Mouse (Mus musculus) cerebellum, adult 2 months (tissue): ENCODE results near the gene Gpn2.

Experiments
- CTCF ChIP-seq: fragments of 200-500 bp; IDR thresholded peaks from 2 replicates; pipeline ENCODE4 v1.5.1; 2011; ENCODE audit warnings: low read depth, mild to moderate bottlenecking, control low read depth, low read length, moderate library complexity, borderline replicate concordance; ENCODE audit not compliant: insufficient read depth
- POLR2A ChIP-seq: fragments of 200-500 bp; IDR thresholded peaks from 2 replicates; pipeline ENCODE4 v1.6.1; 2011; ENCODE audit warnings: low read length, control low read depth, borderline replicate concordance; ENCODE audit not compliant: insufficient read depth

DNA sequence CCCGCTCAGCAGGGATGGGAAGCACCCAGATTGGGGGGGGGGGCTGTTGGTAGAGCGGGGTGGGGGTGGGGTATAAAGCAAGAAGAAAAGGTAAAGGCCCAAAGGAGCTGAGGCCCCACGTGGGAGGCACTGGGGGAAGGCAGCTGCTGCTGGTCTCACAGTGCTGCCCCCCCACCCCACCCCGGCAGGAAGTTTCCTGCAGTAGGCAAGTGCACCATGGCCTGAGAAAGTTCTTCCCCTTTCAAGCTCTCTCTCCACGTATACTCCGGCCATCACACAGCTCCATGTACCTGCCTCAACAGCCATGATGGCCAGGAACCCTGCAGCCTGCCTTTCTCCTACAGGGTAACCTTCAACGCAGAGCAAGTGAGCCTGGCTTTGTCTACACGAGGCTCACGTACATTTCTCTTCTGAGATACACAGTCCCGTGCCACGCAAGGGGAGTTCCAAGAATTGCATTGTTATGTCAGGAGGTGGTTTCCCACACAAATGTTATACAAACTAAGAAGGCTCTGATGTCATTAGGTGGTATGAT lies 38.1 kb downstream of the Gpn2 start:
- TF ChIP-seq CTCF (no peak), POLR2A (no peak)
